Mouse (Mus musculus): Measurements from ENCODE around the gene Mboat1. TPM values are rescaled to one million over a fixed set of nuclear protein-coding genes. Genes with fewer than 3 reads are reported as not detected.

Mboat1 gene
- total RNA-seq, 2 experiments from 2014 or later, result 0.99 to 2.7 TPM

GRCm38 (mm10) chr13:30177356-30177755, 41.1 kb downstream of the Mboat1 start:
- no peak for DNase-seq (ENCODE audit: low spot score)
- intact Hi-C loops (cut with DNase I), result no loop called here

GRCm38 (mm10) chr13:30185549-30185948, 49.3 kb downstream of the Mboat1 start:
- DNase-seq (ENCODE audit: low spot score), result no peak
- intact Hi-C loops (cut with DNase I), result no loop called here

- intact Hi-C loops (cut with DNase I), result no loop called here
- DNase-seq (ENCODE audit: low spot score), result no peak
Observed at GRCm38 (mm10) chr13:30185959-30186358, 49.7 kb downstream of the Mboat1 start.

DNA sequence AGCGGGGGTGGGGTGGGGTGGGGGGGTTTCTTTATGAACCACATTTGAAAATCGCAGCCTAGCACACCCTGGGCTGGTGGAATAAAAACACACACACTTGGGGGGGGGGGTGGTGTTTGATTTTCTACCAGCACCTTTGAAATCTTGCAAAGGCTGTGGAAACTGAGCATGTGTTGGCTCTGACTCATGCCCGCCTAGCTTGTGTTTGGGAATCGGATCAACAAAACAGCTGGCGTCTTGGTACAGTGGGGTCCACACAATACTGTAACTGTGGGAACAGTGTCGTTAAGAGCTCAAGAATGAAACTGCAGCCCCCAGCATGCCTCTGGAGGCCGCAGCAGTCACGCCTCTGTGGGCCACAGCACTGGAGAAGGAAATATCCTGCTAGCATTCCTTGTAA, 50.2 kb downstream of the Mboat1 start:
- DNase-seq (ENCODE audit: low spot score), result no peak
- intact Hi-C loops (cut with DNase I), result no loop called here

DNA sequence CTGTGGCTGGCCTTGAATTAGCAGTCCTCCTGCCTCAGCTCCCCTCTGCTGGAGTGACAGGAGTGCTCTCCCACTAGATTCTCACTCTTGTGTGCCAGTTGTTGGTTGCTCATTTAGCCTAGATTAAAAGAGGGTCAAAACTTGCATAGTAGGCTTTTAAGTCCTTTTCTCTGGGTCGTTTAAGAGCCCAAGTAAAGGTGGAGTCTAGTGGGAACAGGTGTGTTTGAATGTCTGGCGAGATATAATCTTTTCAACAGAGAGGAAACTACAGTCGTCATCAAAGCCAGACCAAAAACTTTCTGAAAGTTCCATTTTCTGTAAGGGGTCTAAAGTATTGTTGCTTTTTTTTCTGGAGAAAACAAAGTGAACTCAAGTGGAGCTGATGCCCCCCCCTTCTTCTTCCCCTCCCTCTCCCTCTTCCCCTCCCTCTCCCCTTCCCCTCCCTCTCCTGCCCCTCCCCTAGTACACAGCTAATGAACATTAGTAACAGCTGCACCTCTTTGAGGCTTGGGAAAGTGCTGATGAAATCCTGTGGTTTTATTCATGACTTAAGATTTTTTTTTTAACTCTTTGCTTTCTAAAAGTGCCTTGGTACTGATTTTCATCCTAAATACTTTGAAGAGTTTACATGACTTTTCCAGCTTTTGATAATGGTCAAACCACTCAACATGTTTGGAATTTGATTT, 55.9 kb downstream of the Mboat1 start:
- intact Hi-C loops (cut with DNase I), result no loop called here
- no peak for DNase-seq (ENCODE audit: low spot score)

GRCm38 (mm10) chr13:30193363-30193762, 57.1 kb downstream of the Mboat1 start:
- no peak for DNase-seq (ENCODE audit: low spot score)
- intact Hi-C loops (cut with DNase I), result no loop called here

DNA sequence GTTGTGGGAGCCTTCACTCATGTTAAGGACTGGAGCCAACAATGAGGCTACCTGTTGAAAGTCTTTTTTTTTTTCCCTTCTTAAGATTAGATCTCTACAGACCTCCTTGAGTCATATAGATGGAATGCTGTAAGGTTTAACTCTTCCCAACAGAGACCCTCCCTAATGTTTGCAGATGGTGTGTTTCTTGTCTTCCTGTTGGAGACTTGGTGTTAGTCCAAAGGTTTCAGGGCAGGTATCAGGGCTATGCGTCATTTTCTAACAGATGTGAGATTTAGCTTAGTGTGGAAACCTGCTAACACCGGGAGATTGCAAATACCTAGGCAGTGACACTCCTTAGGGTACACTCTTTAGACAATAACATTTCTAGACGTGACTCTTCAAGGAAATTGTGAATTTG, 58.5 kb downstream of the Mboat1 start:
- intact Hi-C loops (cut with DNase I), result no loop called here

DNA sequence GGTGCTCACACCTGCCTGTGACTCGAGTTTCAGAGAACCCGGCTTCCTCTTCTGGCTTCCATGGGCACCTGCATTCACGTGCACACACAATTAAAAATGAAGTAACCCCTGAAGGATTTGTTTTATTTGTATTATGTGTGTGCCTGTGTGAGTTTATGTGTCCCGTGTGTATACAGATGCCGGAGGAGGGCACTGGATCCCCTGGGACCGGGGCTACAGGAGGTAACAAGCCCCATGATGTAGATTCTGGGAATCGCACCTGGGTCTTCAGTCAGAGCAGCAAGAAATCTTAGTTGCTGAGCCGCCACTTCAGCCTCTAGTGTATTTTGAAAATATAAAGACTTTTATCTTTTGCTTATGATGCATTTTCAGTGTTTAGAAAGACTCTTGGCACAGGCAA, 60.4 kb downstream of the Mboat1 start:
- DNase-seq (ENCODE audit: low spot score), result no peak
- intact Hi-C loops (cut with DNase I), result no loop called here

More for the DNA sequence above, 58.5 kb downstream of the Mboat1 start:
- no peak for DNase-seq (ENCODE audit: low spot score)

- DNase-seq (ENCODE audit: low spot score), result peak; percentile 1
- intact Hi-C loops (cut with DNase I), result no loop called here
Observed at GRCm38 (mm10) chr13:30198101-30198570, 61.8 kb downstream of the Mboat1 start.

GRCm38 (mm10) chr13:30199821-30200220, 63.5 kb downstream of the Mboat1 start:
- intact Hi-C loops (cut with DNase I), result no loop called here
- DNase-seq (ENCODE audit: low spot score), result no peak

GRCm38 (mm10) chr13:30200737-30201136, 64.4 kb downstream of the Mboat1 start:
- DNase-seq (ENCODE audit: low spot score), result no peak
- intact Hi-C loops (cut with DNase I), result no loop called here

- intact Hi-C loops (cut with DNase I), result no loop called here
Observed at GRCm38 (mm10) chr13:30203018-30203417, 66.7 kb downstream of the Mboat1 start.

DNA sequence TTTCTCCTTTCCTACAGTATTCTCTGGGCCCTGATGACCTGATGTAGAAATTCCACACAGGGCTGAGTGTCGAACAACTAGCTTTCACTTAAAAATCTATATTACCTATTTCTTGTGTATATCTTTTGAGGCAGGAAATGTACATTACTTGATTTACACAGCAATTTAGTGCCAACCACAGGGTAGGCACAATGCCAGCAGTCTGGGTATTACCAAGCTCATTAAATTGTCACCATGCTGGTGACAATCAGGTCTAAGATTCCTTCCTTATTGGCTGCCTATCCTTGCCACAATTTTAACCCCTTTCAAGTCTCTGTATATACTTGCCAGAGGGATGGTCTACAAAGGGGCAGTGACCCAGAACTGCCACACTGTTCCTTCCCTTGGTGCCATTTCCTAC, 71.9 kb downstream of the Mboat1 start:
- DNase-seq (ENCODE audit: low spot score), result no peak
- intact Hi-C loops (cut with DNase I), result no loop called here

More at GRCm38 (mm10) chr13:30203018-30203417, 66.7 kb downstream of the Mboat1 start:
- DNase-seq (ENCODE audit: low spot score), result no peak

DNA sequence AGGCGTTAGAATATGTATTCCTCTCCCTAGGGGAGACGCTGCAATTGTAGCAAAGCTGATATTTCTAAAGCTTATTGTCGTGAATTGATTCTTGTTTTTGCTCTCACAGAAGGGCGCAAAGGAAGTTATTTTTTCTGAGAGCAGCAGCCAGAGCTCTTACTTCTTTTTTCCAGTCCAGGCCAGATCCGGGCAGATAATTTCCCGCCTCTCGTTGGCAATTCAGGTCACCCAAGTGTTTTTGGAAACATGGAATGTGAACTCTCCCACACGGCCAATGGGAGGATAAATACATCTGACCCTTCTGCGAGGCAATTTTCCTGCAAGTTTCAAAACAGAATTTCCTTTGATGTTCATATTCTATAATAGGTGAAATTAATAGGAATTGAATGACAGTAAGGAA, 77.0 kb downstream of the Mboat1 start:
- intact Hi-C loops (cut with DNase I), result no loop called here

DNA sequence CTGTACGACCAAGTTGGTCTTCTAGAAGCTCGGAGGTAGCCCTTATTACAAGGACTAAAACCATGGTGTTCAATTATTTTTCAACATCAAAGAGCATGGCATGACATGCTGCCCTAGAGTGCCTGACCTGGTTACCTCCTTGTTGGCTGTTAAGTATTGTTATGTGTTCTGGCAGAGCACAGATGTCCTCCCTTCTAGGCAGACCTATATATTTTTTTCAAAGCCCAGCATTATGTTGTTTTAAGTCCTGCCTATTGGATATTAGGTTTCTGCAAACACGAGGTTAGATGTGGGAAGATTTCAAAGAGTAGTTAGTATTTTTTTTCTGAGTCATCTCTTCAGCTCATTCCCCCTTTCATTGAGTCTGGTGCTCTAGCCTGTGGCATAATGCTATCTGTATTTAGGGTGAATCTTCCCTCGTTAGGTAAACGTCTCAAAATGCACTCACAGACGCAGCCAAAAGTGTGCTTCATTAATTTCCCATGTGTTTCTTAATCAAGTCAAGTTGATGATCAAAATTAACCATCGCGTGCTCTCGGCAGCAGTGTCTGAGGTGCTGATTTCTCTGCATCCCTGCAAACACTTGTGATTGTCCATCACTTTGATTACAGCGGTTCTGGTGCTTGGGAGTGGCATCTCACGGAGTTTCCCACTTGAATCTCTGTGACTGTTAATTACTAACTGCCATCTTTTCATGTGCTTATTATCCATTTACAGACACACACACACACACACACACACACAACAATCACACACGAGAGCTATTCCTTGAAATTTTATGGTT, 81.5 kb downstream of the Mboat1 start:
- no peak for DNase-seq (ENCODE audit: low spot score)
- intact Hi-C loops (cut with DNase I), result no loop called here

More for the DNA sequence above, 77.0 kb downstream of the Mboat1 start:
- DNase-seq (ENCODE audit: low spot score), result no peak

GRCm38 (mm10) chr13:30219597-30219996, 83.3 kb downstream of the Mboat1 start:
- intact Hi-C loops (cut with DNase I), result no loop called here
- no peak for DNase-seq (ENCODE audit: low spot score)

- DNase-seq (ENCODE audit: low spot score), result no peak
- intact Hi-C loops (cut with DNase I), result no loop called here
Observed at GRCm38 (mm10) chr13:30221316-30221715, 85.0 kb downstream of the Mboat1 start.

GRCm38 (mm10) chr13:30224114-30224513, 87.8 kb downstream of the Mboat1 start:
- intact Hi-C loops (cut with DNase I), result no loop called here
- DNase-seq (ENCODE audit: low spot score), result no peak

GRCm38 (mm10) chr13:30224659-30225058, 88.4 kb downstream of the Mboat1 start:
- intact Hi-C loops (cut with DNase I), result no loop called here

DNA sequence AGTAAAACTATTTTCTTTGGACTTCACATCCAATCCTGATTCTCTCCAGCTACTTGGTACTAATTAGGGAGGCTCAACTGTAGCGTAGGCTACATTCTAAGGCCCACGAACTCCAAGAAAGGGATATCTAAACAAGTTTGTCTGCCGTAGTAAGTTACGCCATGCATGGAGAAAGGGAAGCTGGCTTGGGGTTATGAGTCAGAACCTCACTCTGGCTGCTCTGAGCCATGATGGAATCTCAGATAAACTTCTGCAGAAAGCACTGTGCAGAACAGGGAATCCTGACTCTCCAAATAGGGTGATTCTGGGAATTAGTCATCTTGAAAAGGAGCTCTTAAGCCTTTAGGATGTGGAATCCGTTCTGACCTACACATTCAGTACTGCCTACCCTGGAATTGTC, 92.5 kb downstream of the Mboat1 start:
- DNase-seq (ENCODE audit: low spot score), result no peak
- intact Hi-C loops (cut with DNase I), result no loop called here

More at GRCm38 (mm10) chr13:30224659-30225058, 88.4 kb downstream of the Mboat1 start:
- DNase-seq (ENCODE audit: low spot score), result no peak

GRCm38 (mm10) chr13:30229625-30230139, 93.4 kb downstream of the Mboat1 start:
- DNase-seq (ENCODE audit: low spot score), result no peak
- intact Hi-C loops (cut with DNase I), result no loop called here

Measured in heart, postnatal 25 days (tissue).